Mouse (Mus musculus): Measurements from ENCODE around the gene Zranb1.

The Zranb1 gene

DNA sequence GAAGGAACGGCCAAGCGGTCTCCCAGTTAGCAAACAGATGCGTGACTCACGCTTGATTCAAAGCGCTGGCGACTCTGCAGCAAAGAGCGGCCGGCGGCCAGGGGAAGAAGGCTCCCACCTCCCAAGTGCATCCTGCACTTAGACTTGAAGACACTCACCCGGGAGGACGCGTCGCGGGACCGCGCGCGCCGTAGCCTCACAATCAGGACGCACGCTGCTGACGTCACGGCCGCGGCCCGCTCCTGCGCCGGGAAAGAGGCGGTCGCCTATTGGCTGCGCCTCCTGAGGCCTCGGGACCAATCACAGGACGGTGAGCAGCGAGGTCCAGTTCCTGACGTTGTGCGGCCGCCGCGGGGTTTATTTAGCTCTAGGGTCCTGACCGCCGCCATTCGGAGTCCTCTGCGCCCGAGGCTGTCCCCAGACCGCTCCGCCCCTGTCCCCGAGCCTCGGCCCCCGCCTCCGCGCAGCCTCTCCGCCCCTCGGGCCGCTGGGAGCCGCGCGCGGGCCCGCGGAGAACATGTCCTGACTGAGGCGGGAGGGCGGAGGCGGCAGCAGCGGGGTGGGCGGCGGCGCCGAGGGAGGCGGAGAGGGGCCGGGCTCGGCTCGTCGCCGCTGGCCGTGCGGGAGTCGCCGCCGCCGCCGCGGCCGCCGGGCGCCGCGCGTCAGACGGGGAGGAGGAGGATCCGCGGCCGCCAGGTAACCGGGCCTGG, at the start of gene Zranb1:
TSS of gene Zranb1 (plus strand) at position 293 of the 710 bp plus-strand sequence.
- DNase-seq (ENCODE audit: low spot score), result peak; percentile 97

DNA sequence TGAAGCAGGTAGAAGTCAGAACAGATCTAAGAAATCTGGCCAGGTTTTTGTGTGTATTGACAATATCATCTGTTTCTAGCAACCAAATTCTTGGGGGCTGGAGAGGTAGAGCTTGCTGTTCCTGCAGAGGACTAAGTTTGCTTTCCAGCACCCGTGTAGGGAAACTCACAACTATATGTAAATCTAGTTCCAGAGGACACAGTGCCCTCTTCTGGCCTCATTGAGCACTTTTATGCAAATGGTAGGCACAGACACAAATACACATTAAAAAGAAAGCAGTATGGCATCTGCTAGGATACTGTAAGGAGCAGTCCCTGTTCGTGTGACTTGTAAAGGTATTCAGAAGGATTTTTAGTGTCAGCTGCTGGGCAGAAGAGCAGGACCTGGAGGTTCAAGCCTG, 48.6 kb upstream of the Zranb1 start:
- no peak for DNase-seq (ENCODE audit: low spot score)

DNA sequence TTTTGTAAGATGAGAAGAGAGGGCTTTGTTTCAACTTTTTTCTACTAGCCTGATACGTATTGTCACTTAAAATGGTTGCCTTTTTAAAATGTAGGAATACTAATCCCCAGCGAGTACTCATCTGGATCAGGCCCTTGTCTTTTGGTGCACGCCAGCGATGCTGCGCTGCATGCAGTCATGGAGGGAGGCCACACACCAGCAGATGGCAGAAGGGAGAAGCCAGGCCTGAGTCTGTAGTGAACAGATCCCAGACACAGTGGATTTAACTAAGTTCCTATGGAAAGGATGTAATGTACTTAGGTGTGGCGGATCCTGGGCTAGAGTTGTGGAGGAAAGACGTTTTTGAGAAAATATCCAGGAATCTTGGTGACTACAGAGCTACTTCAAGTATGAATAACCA, 46.9 kb upstream of the Zranb1 start:
- no peak for DNase-seq (ENCODE audit: low spot score)

DNA sequence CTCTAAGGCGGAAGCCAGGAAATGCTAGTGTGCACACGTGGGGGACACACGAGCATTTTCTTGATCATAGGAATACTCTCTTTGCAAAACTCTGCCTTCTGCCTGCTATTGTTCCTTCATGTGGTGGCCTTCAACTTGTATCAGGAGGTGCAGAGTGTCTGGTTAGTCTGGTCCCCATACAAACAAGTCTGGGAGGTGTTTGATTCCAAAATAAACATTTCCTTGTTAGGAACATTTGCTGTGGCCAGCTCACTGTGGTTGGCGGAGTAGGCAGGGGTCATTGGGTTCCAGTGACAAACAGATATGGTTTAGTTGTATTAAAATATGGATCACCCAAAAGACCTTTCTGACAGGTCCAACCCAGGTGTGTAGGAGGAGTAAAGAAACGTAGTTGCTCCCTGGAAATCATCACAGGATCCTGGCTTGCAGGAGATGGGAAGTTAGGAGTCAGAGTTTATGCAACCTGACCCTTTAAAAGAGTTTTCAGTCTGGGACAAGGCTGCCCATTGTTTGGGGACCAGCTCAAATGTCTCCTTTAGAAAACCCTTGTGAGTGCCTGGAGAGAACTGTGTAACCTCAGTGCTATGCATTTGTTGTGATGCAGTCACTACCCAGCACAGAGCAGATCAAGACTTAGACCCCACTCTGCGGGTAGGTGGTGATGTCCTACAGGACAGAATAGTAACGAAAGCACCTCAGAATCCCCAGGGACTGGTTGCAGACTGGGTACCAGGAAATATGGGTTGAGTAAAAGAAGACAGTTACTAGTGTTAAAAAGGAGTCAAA, 43.7 kb upstream of the Zranb1 start:
- DNase-seq (ENCODE audit: low spot score), result no peak

DNA sequence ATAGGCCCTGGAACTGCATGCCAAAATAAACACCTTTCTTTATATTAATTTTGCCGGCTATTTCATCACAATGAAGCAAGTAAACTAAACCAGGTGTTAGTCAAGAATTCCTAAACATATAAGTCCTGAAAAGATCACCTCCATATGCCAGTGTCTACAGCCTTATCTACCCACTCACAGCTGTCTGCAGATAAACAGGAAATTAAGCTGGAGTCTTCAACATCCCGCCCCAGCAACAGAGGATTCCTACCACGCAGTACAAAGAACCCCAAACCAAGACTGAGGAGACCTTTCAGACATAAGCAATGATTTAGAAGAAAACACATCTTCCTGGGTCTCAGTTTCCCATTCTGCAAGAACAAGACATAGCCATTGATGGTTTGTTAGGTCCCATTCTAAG, 42.9 kb upstream of the Zranb1 start:
- no peak for DNase-seq (ENCODE audit: low spot score)

DNA sequence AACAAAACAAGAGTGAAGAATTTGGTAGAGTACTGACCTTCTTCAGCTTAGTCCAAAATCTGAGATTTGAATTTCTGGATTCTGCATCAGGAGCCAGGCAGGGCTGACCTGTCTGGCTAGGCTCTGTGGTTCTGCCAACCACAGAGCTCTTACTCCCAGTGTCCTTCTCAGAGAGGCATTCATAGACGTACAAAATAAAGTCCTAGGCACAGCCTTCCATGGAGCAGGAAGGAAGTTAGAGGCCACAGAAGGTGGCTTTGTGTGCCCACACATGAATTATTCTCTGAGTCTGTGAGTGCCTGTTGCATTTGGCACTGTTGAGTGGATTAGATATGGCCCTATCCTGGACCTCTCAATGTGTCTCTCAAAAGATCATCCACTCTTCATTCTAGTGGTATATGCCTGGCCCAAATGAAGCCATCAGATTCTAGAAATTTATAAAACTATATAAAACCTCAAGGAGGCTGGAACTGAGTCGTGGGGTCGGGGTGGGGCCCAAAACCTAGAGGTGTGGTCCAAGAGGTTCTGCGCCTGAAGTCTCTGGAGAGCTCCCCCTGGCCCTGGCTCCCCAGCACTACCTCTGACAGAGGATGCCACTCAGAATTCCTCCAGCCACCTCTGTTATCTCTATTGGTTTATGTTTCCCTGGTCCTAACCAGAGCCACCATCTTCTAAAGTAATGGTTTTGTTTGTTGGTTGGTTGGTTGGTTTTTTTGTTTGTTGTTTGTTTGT, 42.3 kb upstream of the Zranb1 start:
- DNase-seq (ENCODE audit: low spot score), result no peak

DNA sequence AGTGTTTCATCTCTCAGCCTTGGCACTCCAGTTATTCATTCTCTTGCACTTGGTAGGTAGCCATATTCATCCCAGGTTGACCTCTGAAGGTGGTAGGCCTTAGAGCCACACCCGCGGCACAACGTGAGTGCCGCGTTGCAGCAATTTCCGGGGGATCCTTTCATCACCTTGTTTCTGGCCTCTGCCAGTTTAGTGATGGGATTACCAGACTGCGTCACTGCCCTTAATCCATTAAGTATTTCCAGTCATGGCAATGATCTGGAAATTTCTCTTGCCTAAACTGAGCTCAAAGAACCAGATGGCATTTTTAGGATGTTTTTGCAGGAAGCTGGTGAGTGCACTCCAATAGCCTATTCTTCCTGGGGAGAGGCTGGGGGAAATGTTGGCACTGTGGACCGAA, 41.3 kb upstream of the Zranb1 start:
- DNase-seq (ENCODE audit: low spot score), result no peak

DNA sequence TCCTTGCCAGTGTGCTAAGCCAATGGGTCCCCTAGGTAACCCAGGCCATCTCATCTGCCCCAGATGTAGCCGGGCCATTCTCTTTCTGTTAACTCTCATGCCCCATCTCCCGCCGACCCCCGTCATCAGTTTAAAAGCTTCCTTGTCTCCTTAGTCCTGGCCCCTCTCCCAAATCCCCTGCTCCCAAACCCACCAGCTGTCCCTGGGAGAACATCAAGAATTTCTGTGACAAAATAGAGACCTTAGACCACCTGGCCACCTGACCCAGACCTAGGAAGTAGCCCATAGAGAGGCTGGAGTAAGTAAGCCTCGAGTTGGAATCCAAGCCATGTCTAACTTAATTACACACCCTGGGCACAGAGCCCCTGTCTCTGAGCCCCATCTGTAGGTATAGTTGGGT, 40.7 kb upstream of the Zranb1 start:
- DNase-seq (ENCODE audit: low spot score), result no peak

DNA sequence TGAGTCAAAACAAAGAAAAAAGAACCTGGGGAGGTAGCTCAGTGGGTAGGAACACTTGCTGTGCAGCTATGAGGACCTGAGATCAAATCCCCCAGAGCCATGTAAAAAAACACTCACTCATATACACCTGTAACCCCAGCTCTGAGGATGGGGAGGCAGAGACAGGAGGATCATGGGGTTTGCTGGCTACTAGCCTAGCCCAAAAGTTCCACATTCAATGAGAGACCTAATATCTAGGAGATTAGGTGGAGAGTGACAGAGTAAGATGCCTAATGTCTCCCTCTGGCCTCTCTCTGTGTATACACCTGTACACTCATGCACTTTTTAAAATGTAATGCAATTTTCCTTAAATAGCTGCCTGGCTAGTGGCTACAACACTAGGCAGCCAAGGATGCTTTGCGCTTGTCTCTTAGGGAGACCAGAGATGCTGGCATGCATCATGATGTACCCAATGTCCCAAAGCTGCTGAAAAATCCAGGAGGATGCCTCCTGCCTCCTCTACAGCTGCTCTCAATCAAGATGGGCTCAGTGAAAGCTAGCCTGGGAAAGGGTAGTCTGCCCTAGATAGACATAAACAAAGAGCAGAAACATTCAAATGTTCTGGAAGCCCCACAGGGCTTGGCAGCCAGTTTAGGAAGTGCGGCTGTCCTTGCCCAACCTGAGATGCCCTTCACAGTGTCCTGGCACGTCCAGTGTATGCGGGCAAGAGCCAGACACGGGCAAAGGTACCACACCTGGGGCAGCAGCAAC, 39.2 kb upstream of the Zranb1 start:
- no peak for DNase-seq (ENCODE audit: low spot score)

DNA sequence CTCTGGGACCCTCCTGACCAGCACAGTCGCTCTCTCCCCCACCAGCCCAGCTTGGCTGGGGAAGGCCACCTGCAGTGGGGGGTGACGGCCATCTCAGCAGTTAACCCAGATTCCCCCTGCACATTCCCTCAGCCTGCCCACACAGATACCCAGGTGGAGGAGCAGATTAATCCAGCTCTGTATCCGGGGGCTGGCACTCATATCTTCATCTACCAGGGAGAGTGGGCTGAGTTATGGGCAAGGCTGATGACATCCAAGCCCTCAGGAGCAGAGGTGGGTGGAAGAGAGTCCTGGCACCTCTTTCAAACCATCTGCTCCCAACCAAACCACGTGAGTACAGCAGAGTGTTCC, 38.7 kb upstream of the Zranb1 start:
- DNase-seq (ENCODE audit: low spot score), result no peak

DNA sequence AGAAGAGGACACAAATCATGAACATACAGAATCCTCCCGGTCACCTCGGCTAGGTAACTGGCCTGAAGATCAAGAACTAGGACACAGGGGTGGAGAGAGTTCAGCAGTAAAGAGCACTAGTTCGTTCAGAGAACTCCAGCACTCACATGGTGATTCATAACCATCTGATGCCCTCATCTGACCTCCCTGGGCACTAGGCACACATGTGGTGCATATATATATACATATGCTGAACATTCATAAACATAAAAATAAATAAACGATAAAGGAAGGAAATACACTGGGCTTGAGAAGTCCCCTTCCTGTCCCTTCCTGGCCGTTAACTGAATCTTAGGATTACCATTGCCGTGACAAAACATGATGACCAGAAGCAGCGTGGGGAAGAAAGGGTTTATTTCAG, 38.1 kb upstream of the Zranb1 start:
- DNase-seq (ENCODE audit: low spot score), result no peak

DNA sequence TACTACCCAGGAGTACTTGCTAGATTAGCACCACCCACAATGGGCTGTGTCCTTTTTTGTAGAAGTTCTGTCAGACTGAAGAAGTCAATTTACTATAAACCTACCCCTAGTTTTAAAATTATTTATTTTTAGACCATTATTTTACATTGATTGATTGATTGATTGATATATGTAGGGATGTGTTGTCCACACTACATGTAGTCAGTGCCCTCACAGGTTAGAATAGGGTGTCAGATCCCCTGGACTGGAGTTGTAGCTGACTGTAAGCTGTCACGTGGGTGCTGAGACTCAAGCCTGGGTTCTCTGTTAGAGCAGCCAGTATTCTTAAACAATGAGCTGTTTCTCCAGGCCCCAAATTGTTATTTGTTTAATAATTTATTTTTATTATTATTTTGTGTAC, 37.6 kb upstream of the Zranb1 start:
- no peak for DNase-seq (ENCODE audit: low spot score)

DNA sequence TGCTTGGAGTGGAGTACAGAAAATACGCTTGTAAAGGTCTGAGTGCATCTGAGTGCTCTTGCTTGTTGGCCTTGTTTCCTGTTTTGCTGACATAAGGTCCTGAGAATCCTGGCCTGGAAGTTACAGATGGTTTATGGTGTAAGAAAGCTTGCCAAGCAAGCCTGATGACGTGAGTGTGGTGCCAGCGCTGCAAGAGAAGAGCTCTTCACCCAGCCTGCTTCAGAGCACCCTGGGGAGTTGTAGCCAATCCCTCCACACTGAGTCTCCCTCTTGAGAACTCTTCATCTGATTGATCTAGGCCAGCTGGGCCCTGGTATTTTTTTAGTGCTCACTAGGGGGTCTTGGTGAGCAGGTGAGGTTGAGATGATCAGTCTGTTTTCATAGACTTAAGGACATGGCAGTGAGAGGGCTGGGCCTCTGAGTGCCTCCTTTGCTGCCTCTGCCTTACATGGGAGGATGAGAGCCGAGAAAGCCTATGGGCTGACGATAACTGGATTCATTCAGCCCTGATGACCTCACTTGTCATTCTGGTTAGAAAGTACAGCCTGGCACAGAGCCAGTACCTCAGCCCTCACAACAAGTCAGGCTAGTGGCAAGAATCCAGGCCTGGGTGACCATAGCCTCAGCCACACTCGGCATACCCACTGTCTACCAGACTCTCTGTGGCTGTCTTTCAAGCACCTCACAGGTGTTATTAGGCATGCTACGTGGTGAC, 35.9 kb upstream of the Zranb1 start:
- DNase-seq (ENCODE audit: low spot score), result no peak

DNA sequence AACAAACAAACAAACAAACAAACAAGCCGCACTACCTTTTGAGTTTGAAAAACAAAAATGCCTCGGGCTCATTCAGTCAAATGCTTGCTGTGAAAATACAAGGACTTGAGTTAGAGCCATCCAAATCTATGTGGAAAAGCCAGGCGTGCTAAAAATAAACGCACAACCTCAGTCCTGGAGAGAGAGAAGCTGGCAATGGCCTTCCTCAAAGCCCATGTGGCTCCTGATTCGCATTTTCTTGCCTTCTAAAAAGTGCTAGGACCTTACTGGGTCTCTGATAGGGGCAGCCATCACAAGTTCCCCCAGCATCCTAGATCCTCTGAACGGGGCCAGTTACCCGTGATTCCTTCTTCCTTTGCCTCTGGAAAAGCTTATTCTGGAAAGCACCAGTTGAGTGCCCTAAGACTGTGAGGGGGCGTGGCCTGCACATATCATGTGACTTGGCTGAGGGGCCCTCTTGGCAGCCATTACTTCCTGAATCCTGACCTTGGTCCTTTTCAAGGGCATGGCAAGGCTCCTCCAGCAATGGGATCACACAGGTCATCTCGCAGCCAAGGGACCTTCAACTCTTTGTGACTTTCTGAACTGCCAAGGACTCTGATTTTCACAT, 34.6 kb upstream of the Zranb1 start:
- no peak for DNase-seq (ENCODE audit: low spot score)

DNA sequence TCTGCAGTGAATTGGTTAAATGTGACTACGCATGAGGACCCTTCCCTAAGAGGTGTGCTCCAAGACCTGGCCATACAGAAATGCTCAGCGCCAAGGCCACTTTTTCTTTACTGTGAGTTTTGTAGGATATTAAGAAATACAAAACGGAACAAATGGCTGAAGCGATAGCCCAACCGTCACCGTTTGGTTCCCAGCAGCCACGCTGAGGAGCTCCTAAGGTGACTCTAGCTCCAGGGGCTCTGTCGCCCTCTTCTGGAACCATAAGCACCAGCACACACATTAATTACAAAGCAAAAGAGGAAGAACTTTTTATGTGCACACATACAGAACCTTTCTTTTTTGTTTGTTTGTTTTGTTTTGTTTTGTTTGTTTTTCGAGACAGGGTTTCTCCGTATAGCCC, 33.7 kb upstream of the Zranb1 start:
- DNase-seq (ENCODE audit: low spot score), result no peak

DNA sequence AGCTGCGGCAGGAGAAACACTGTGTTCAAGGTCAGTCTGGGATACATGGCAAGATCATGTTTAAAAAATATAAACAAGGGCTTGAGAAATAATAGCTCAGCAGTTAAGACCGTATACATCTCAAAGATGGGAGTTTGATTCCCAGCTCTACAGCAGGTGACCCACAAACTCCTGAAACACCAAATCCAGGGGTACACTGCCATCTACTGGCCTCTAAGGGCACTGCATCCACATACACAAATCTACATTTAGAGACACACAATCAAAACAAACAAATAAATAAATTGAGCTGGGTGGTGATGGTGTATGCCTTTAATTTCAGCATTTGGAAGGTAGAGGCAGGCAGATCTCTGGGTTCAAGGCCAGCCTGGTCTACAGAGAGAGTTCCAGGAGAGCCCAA, 32.7 kb upstream of the Zranb1 start:
- no peak for DNase-seq (ENCODE audit: low spot score)

DNA sequence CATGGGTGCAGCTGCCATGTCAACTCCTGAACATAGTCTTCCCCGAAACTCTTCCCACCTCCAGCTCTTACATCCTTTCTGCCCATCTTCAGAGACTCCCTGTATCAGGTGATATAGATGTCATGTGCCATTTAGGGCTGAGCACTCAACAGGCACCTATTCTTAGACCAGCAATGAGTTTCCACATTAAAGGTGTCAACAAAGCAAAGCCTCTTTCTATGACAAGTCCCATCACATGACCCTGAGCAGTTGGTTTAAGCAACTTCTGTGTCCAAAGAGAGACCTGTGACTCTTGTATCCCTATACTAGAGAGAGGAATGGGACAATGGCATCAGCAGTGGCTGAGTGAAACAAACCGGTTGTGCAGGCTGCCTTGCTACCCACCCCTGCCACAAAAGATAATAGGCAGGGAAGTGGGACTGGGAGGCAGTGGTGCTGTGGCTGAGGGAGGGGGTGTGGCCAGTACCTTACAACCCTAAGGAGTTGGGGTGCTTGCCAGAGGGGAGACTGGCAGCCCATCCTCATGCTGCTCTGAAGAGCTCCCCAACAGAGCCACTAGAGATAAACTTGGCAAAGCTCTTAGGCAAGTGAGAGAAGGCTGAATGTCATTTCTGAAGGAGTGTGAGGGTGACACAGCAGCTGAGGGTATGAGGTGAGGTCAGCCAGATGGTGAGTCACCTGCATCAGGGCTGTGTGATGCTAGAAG, 30.0 kb upstream of the Zranb1 start:
- no peak for DNase-seq (ENCODE audit: low spot score)

DNA sequence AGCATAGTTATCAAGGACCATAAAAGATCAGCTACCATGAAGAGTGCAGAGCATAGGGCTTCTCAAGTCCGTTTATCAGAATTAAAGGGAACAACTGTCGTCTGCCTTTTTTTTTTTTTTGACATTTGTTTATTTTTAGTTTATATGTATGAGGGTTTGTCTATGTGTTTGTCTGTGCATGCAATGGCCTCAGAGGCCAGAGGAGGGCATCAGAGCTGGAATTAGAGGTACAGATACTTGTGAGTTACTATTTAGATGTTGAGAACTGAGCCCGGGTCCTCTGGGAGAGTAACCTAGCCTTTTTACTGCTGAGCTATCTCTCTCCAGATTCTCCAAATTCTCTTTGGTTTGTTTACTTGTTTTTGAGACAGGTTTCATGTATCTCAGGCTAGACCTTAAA, 27.1 kb upstream of the Zranb1 start:
- DNase-seq (ENCODE audit: low spot score), result no peak

DNA sequence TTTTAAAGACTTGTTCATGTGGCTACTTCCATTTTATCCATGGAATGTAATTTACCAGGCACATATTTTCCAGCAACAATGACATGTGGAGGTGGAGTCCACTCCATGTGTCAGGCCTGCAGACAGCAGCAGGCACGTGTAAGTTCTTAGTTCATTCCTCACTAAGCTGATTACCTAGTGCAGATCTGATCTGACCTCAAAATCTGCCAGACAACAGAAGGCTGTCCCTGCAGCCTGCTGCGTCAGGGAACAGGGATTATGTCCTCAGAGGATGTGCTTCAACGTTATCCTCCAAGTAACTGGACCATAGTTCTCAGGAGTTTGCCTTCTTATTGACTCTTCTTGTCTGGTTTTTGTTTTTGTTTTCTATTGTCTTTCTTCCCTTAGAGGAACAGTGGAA, 9.0 kb upstream of the Zranb1 start:
- no peak for DNase-seq (ENCODE audit: low spot score)

DNA sequence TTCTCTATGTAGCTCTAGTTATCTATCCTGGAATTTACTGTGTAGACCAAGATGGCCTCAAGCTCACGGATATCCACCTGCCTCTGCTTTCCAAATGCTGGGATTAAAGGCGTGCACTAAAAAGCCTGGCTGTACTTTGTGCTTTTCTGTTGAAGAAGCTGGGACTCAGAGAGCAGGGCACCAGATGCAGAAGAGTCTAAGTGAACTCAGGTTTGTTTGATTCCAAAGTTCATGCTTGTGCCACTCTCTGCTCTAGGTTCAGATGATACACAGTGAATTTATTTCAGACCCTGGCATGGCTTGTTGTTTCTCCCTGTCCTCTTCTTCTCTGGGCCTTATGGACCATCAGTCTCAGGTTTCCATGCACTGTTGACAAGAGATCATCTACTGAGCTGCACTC, 5.7 kb upstream of the Zranb1 start:
- DNase-seq (ENCODE audit: low spot score), result peak; percentile 7

DNA sequence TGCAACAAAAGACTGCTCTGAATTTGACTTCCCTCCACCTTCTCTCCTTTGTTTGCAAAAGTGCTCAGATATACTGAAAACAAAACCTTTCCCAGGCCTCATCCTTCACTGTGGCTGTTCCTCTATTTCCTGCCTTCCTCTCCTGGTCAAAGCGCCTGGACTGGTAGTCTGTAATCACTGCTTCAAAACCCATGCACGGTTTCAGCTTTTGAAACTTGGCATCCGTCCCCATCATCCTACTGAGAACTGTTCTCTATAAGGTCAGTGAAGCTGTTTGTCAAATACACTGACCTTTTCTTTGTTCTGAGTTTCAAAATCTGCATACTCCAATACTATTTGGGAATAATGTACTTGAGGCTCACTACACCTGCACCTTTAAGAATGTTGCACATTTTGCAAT, 3.7 kb upstream of the Zranb1 start:
- no peak for DNase-seq (ENCODE audit: low spot score)

Measured in yolk sac, embryonic 10.5 days (tissue).